Mouse (Mus musculus) Patski (cell line): Measurements from ENCODE around the gene Zfpm1. TPM values are rescaled to one million over a fixed set of nuclear protein-coding genes. Genes with fewer than 3 reads are reported as not detected.
"Not testable (repeated sequence)": the region's sequence is repeated elsewhere in the genome, so short reads cannot be mapped to it uniquely, and the experiment has no call there.

Experiments used
- ATAC-seq: fragments of 100-300 bp; one replicate; pipeline ENCODE4 v1.8.0; 2021
- CTCF ChIA-PET: fragments of 350-600 bp; sonication (Branson Sonifier 250); formaldehyde crosslinking; loops from one replicate; lab custom pipeline; 2022; ENCODE audit warnings: inconsistent platforms; lab: Charles Lee
- POLR2A ChIA-PET: fragments of 350-600 bp; sonication (Branson Sonifier 250); formaldehyde crosslinking; loops from one replicate; lab custom pipeline; 2022; ENCODE audit warnings: antibody characterized with exemption, inconsistent platforms; lab: Charles Lee
- DNase-seq: peaks from one replicate; pipeline ENCODE4 v3.0.0-alpha.2; 2011; ENCODE audit warnings: low read depth, low spot score
- H3K27me3 ChIP-seq: fragments of 371-371 bp; one replicate; pipeline ENCODE4 v1.5.1; 2021
- CTCF ChIP-seq: fragments of 100-300 bp; IDR thresholded peaks from one replicate; pipeline ENCODE4 v1.5.1; 2021
- in situ Hi-C: fragments of 300-500 bp; cut with MboI; formaldehyde crosslinking; loops from 3 replicates; pipeline ENCODE4 v1.11.1; 2018; ENCODE audit warnings: low pct_unique_long_range_greater_than_20kb, mixed read lengths
- polyA plus RNA-seq: library from polyadenylated mRNA; unstranded; gene quantifications from one replicate; pipeline ENCODE4 v1.2.3, GENCODE M21; 2021

The Zfpm1 gene
- polyA plus RNA-seq, 1 experiment from 2014 or later: 17.8 TPM

DNA sequence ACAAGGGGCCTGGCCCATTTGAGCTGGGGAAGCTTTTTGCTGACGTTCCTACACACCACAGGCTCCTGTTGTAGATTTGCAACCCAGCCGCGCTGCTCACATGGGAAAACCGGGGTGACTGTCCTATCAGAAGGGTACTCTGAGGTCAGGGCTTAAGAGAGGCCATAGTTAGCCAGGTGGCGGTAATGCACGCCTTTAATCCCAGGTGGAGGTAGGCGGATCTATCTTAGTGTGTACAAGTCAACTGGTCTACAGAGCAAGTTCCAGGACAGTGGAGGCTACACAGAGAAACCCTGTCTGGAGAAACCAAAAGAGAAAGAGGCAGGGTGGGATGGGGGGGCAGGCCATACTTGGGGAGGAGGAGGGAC lies 37.8 kb downstream of the Zfpm1 start:
- H3K27me3 ChIP-seq: no peaks in the 10 kb centered on the region
- ATAC-seq (no peak), DNase-seq (no peak)
- POLR2A ChIA-PET: no interaction called here
- TF ChIP-seq CTCF: no peak
- in situ Hi-C loops: no loop called here
- CTCF ChIA-PET: no interaction called here

DNA sequence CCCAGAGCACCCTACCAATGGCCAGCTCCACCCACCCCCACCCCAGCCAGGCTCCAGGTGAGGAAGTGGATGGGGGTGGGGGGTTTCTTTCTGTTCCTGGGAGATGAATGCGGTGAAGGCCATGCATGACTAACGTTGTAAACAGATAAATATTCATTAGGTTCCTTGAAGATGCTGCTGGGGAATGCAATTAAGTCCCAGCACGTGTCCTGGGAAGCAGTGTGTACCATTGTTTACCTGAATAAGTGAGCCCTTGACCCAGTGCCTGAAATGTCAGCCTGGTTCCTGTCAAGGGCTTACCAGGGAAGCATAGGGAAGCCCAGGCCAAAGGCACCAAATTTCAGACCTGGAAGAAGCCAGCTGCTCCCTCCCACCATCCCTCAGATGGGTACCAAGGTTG lies 38.6 kb downstream of the Zfpm1 start:
- CTCF ChIA-PET: no interaction called here
- no peak for ATAC-seq
- DNase-seq: no peak
- no peak for TF ChIP-seq CTCF
- POLR2A ChIA-PET: interaction anchor here (2.1 kb wide), 1 partner anchor 23 kb away, joined by 5 read pairs; no protein-coding TSS in a partner anchor
- H3K27me3 ChIP-seq: no peaks in the 10 kb centered on the region
- in situ Hi-C loops: no loop called here

DNA sequence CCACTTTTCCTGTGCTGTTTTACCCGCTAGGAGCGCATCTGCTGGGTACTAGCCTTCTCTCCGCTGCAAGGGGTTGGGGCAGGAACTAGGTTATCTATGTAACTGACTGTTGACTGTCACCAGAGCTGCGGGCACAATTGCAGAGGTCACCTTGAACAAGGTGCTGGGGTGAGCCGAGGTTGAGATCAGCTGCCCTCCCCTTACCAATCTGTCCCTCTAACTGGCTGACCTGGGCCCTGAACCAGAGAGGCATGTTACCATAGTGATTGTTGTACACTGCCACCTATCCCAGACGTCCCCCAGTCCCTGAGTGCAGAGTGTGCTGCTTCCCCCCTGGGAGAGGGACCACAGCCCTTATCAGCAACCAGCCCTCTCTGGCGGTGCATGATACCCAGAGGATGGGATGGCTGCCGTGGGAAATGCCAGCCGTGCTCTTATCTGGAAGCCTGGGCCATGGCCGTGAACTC lies 39.5 kb downstream of the Zfpm1 start:
- ATAC-seq (no peak), DNase-seq (no peak)
- no peaks in the 10 kb centered on the region for H3K27me3 ChIP-seq
- ChIA-PET POLR2A (interaction anchor here (2.1 kb wide), 1 partner anchor 24 kb away, joined by 5 read pairs; no protein-coding TSS in a partner anchor), CTCF (interaction anchor here (1.2 kb wide), 1 partner anchor 48 kb away, joined by 3 read pairs; no protein-coding TSS in a partner anchor)
- no peak for TF ChIP-seq CTCF
- in situ Hi-C loops: no loop called here

DNA sequence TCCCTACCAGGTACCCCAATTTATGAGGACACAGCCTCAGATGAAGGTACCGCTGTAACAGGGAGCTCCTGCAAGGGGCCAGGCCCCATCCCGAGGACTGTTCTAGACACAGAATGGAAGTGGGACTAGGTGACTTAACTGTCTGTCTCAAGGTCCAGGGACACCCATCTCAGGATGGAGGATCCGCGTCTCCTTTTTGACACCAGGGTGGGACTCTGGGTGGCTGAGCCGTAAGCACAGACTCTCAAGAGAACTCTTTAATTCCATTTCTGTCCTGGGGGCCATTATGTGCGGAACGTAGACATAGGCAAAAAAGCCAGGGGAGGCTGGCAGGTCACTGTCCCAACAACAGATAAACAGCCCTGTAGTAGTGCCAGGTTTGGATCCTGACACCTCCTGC lies 40.2 kb downstream of the Zfpm1 start:
- in situ Hi-C loops: no loop called here
- ATAC-seq (no peak), DNase-seq (no peak)
- no peak for TF ChIP-seq CTCF
- ChIA-PET CTCF (interaction anchor here (1.2 kb wide), 1 partner anchor 47 kb away, joined by 3 read pairs; no protein-coding TSS in a partner anchor), POLR2A (interaction anchor here (2.1 kb wide), 1 partner anchor 24 kb away, joined by 5 read pairs; no protein-coding TSS in a partner anchor)
- no peaks in the 10 kb centered on the region for H3K27me3 ChIP-seq

DNA sequence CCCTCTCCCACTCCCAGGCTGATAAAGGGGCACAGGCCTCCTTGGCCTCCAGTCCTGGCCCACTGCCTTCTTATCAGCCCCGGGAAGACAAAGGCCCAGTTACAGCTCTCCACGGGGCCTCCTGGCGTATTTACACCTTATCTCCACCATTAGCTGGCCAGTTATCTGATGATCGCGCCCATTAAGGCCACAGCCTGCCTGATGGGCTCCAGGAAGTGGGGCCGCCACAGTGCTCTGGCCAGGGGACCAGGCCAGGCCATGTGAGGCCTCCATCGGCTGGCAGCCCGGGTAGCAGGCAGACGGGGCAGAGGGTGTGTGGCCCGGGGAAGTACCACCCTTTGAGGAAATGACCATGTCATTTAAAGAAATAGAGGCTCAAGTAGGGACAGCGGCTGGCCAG lies 40.9 kb downstream of the Zfpm1 start:
- CTCF ChIA-PET: interaction anchor here (1.2 kb wide), 1 partner anchor 47 kb away, joined by 3 read pairs; no protein-coding TSS in a partner anchor
- H3K27me3 ChIP-seq: no peaks in the 10 kb centered on the region
- ATAC-seq (no peak), DNase-seq (no peak)
- POLR2A ChIA-PET: no interaction called here
- in situ Hi-C loops: no loop called here
- no peak for TF ChIP-seq CTCF

DNA sequence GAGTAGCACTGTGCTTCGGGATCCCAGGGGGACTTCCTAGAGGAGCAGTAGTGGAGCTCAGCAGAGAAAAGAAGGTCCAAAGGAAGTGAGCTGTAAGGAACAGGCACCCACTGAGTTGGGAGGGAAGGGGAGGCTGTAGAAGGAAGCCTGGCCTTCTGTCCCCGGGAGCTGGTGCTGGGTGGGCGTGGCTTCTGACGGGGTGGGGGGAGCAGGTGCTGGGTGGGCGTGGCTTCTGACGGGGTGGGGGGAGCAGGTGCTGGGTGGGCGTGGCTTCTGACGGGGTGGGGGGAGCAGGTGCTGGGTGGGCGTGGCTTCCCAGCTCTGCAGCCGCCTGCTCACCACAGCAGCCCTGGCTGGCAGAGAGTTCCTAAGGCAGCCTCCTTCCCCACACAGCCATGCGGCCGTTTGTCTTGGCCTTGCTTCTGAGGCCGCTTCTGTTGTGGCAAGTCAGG lies 42.0 kb downstream of the Zfpm1 start:
- CTCF ChIA-PET, H3K27me3 ChIP-seq, DNase-seq, in situ Hi-C loops, ATAC-seq: not testable (repeated sequence)
- POLR2A ChIA-PET: interaction anchor here (0.6 kb wide), 1 partner anchor 26 kb away, joined by 3 read pairs; no protein-coding TSS in a partner anchor

DNA sequence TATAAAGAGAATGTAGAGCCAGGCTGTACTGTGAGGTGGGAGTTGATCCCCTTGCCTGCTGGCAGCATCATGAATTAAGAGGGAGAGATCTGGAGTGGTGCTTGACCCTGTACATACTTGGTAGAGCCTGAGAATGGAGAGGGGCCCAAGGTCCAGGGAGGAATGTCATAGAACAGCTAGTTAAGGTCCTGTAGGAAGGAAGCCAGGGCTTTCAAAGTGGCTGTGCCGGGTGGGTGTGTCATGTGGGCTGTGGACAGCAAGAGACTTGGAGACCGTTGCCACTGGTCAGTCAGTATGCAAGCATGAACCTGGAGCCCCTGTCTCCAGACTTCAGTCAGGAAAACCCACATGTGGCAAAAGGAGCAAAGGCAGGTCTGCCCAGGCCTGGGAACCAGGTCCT lies 43.3 kb downstream of the Zfpm1 start:
- CTCF ChIA-PET: no interaction called here
- H3K27me3 ChIP-seq: no peaks in the 10 kb centered on the region
- POLR2A ChIA-PET: interaction anchor here (0.7 kb wide), 1 partner anchor 87 kb away, joined by 4 read pairs; no protein-coding TSS in a partner anchor
- ATAC-seq (no peak), DNase-seq (no peak)
- in situ Hi-C loops: no loop called here
- no peak for TF ChIP-seq CTCF

DNA sequence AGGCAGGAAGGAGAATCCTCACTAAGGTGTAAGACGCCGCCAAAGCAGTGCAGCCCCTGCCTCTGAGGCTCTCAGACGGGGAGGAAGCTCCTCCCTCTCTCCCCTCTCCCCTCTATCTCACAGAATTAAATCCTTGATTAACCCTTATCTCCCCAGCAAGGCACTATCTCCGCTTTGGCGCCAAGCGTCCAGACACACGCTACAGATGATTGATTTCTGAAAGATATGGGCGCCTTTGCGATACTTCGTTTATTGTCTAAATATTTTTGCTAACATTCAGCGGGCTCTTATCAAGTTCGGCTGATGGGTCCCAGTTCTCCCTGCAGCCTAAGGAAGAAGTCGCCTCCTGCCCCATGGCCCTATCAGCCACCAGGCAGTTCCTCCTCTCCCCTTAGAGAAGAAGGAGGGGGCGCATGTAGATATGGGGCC lies 44.2 kb downstream of the Zfpm1 start:
- ATAC-seq (no peak), DNase-seq (no peak)
- in situ Hi-C loops: no loop called here
- no peaks in the 10 kb centered on the region for H3K27me3 ChIP-seq
- ChIA-PET POLR2A (interaction anchor here (0.7 kb wide), 1 partner anchor 86 kb away, joined by 4 read pairs; no protein-coding TSS in a partner anchor), CTCF (no interaction called here)
- no peak for TF ChIP-seq CTCF

DNA sequence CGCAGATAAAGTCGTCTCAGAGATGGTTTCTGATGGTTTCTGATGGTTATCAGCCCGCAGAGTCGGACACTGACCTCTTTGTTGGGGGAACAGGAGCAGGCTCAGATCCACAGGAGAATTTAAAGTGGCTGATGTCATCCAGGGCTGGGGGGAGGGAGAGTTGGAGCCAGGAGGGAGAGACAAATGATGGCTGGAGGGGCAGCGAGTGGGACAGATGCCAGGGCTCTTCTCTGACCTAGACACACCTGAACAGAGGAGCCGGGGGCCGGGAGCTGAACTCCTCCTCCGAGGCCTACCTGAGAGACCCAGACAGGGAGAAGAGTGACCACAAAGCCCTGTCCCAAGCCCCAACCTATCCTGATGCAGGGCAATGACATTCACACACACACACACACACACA lies 47.1 kb downstream of the Zfpm1 start:
- POLR2A ChIA-PET: no interaction called here
- no peak for TF ChIP-seq CTCF
- H3K27me3 ChIP-seq: no peaks in the 10 kb centered on the region
- no peak for DNase-seq
- ATAC-seq: no peak
- in situ Hi-C loops: no loop called here
- CTCF ChIA-PET: interaction anchor here (1.4 to 5.8 kb wide), 3 partner anchors 10 to 54 kb away, joined by 3 to 46 read pairs (median 5); no protein-coding TSS in a partner anchor

DNA sequence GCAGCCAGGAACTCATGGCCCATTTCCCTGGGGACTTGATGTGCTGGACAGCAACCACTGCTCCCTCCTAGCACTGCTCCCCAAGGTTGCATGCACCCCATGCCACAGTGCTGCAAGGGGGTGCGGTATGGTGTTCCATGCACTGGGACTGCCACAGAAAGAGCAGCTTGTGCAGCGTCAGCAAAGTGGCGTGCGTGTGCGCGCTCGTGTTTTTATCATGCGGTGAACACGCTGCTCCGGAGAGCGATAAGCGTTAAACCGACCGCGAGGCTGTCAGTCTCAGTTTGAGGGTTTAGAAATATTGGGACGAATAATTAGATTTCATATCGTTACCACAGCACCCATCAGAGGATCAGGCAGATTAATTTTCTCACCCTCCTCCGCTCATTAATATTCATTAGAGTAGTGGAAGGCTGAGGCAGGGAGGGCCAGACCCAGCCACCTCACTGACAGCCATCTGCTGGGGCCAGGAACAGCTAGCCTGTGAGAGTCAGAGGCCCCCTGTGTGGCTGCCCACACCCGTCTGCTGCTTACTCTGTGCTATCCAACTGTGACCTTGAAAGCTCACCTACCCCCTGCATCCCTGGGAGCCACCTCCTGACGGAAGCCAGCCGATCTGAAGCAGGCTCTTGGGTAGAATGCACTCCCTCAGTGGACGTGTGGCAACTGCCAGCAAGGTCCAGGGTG lies 47.8 kb downstream of the Zfpm1 start:
- no peak for DNase-seq
- ChIA-PET CTCF (interaction anchor here (1.4 to 5.8 kb wide), 5 partner anchors 9 to 352 kb away, joined by 3 to 46 read pairs (median 8); no protein-coding TSS in a partner anchor), POLR2A (no interaction called here)
- no peak for TF ChIP-seq CTCF
- no peaks in the 10 kb centered on the region for H3K27me3 ChIP-seq
- in situ Hi-C loops: loop anchor here (5.0 kb wide), 1 partner anchor 47 kb away; the partner anchor contains the start of gene Zfpm1
- ATAC-seq: no peak
